Mouse (Mus musculus) lung, embryonic 14.5 days (tissue): ENCODE data around the gene Gm11937. TPM values are rescaled to one million over a fixed set of nuclear protein-coding genes. Genes with fewer than 3 reads are reported as not detected.
A peak's percentile ranks its signal among the peaks of the same experiment; 100 is the strongest.

ENCODE experiments used
- ATAC-seq: fragments of 200-750 bp; cut with Nextera tagmentation; 2 replicates; pipeline ENCODE4 v1.8.0; 2017; ENCODE audit warnings: mild to moderate bottlenecking, moderate TSS enrichment, moderate library complexity; ENCODE audit not compliant: insufficient read depth
- DNase-seq: peaks from one replicate; pipeline ENCODE4 v3.0.0-alpha.2; 2015
- H3K27ac ChIP-seq: fragments of 300-500 bp; sonication (generic); 2 replicates; pipeline ENCODE4 v1.5.1; 2014; ENCODE audit warnings: low read depth, mild to moderate bottlenecking, moderate library complexity
- H3K27me3 ChIP-seq: fragments of 300-500 bp; sonication (generic); 2 replicates; pipeline ENCODE4 v1.6.1; 2014; ENCODE audit warnings: low read length, control low read depth; ENCODE audit not compliant: insufficient read depth
- H3K36me3 ChIP-seq: fragments of 300-500 bp; sonication (generic); 2 replicates; pipeline ENCODE4 v1.6.1; 2014; ENCODE audit warnings: control low read depth; ENCODE audit not compliant: insufficient read depth
- H3K4me1 ChIP-seq: fragments of 300-500 bp; sonication (generic); 2 replicates; pipeline ENCODE4 v1.6.1; 2014; ENCODE audit warnings: antibody characterized with exemption, control low read depth; ENCODE audit not compliant: insufficient read depth
- H3K4me2 ChIP-seq: fragments of 300-500 bp; sonication (generic); 2 replicates; pipeline ENCODE4 v1.6.1; 2014; ENCODE audit warnings: mild to moderate bottlenecking
- H3K4me3 ChIP-seq: fragments of 300-500 bp; sonication (generic); 2 replicates; pipeline ENCODE4 v1.5.1; 2014; ENCODE audit warnings: low read depth, low read length
- H3K9ac ChIP-seq: fragments of 300-500 bp; sonication (generic); 2 replicates; pipeline ENCODE4 v1.6.1; 2014
- H3K9me3 ChIP-seq: fragments of 300-500 bp; sonication (generic); 2 replicates; pipeline ENCODE4 v1.6.1; 2016; ENCODE audit warnings: low read depth, low read length, control low read depth
- CTCF ChIP-seq: IDR thresholded peaks from 2 replicates; pipeline ENCODE4 v1.5.1; 2016; ENCODE audit warnings: antibody characterized with exemption, low read depth
- WGBS: fragments of 180-500 bp; shearing (Covaris S2); extraction: QIAGEN DNeasy Blood & Tissue Kit; methylation state at CpG from one replicate; pipeline ENCODE4 v1.1.7; 2014; 5-methylcytosine and 5-hydroxymethylcytosine counted together
- polyA plus RNA-seq: library from polyadenylated mRNA; unstranded; fragments of >200 nt; fragmentation: Nextera tagmentation; extraction: Ambion mirVana; gene quantifications from 2 replicates; pipeline ENCODE4 v1.2.1, GENCODE M21; 2014

The Gm11937 gene
- polyA plus RNA-seq, 1 experiment from 2014 or later = not detected

GRCm38 (mm10) chr11:99640926-99641325, 30.9 kb upstream of the Gm11937 start:
- 27% methylated on average over 1 of the region's 1 CpGs for WGBS
- no peak overlapping the region for H3K4me3 ChIP-seq
- no peak overlapping the region for H3K9ac ChIP-seq
- DNase-seq (no peak), ATAC-seq (no peak)
- H3K4me2 ChIP-seq = no peak overlapping the region
- H3K27ac ChIP-seq = no peak overlapping the region
- no peaks in the 10 kb centered on the region for H3K36me3 ChIP-seq
- no peak for TF ChIP-seq CTCF
- no peaks in the 10 kb centered on the region for H3K9me3 ChIP-seq
- H3K4me1 ChIP-seq = no peaks in the 10 kb centered on the region
- no peaks in the 10 kb centered on the region for H3K27me3 ChIP-seq

- no peak overlapping the region for H3K4me3 ChIP-seq
- no peak for TF ChIP-seq CTCF
- no peak overlapping the region for H3K4me2 ChIP-seq
These were observed 27.1 kb upstream of the Gm11937 start for GRCm38 (mm10) chr11:99637086-99637485.

GRCm38 (mm10) chr11:99634653-99635134, 24.7 kb upstream of the Gm11937 start, which contains the start of gene Krtap4-2:
Gene Krtap4-2, minus strand, starts transcription at chr11:99635084.
- no peaks in the 10 kb centered on the region for H3K9me3 ChIP-seq
- H3K4me1 ChIP-seq = no peaks in the 10 kb centered on the region
- TF ChIP-seq CTCF = no peak
- ATAC-seq = no peak
- H3K27ac ChIP-seq = no peak within 1 kb of the TSS
- no peak within 1 kb of the TSS for H3K9ac ChIP-seq
- DNase-seq = no peak
- no peaks in the 10 kb centered on the region for H3K27me3 ChIP-seq
- no peak within 1 kb of the TSS for H3K4me2 ChIP-seq
- H3K36me3 ChIP-seq = no peaks in the 10 kb centered on the region
- no peak within 1 kb of the TSS for H3K4me3 ChIP-seq
- 41% methylated on average over 8 of the region's 8 CpGs for WGBS

More at GRCm38 (mm10) chr11:99637086-99637485, 27.1 kb upstream of the Gm11937 start:
- no peaks in the 10 kb centered on the region for H3K9me3 ChIP-seq
- ATAC-seq (no peak), DNase-seq (peak; percentile 37)
- H3K9ac ChIP-seq = no peak overlapping the region
- H3K27ac ChIP-seq = no peak overlapping the region
- 71% methylated on average over 1 of the region's 1 CpGs for WGBS
- no peaks in the 10 kb centered on the region for H3K27me3 ChIP-seq
- no peaks in the 10 kb centered on the region for H3K4me1 ChIP-seq
- H3K36me3 ChIP-seq = no peaks in the 10 kb centered on the region

- no peaks in the 10 kb centered on the region for H3K36me3 ChIP-seq
- H3K4me1 ChIP-seq = no peaks in the 10 kb centered on the region
- H3K27ac ChIP-seq = no peak overlapping the region
- DNase-seq (no peak), ATAC-seq (no peak)
- TF ChIP-seq CTCF = no peak
- no peak overlapping the region for H3K4me2 ChIP-seq
- 69% methylated on average over 2 of the region's 2 CpGs for WGBS
- no peaks in the 10 kb centered on the region for H3K9me3 ChIP-seq
- H3K27me3 ChIP-seq = no peaks in the 10 kb centered on the region
- H3K9ac ChIP-seq = no peak overlapping the region
- H3K4me3 ChIP-seq = no peak overlapping the region
These were observed 23.3 kb upstream of the Gm11937 start for GRCm38 (mm10) chr11:99633293-99633692.

- H3K27me3 ChIP-seq = no peaks in the 10 kb centered on the region
- H3K4me1 ChIP-seq = no peaks in the 10 kb centered on the region
- H3K36me3 ChIP-seq = no peaks in the 10 kb centered on the region
- no peak overlapping the region for H3K4me3 ChIP-seq
- H3K4me2 ChIP-seq = no peak overlapping the region
- H3K9me3 ChIP-seq = no peaks in the 10 kb centered on the region
- H3K27ac ChIP-seq = no peak overlapping the region
- TF ChIP-seq CTCF = no peak
- DNase-seq = no peak
- no peak for ATAC-seq
- 44% methylated on average over 3 of the region's 3 CpGs for WGBS
- no peak overlapping the region for H3K9ac ChIP-seq
These were observed 20.9 kb upstream of the Gm11937 start for GRCm38 (mm10) chr11:99630890-99631289.

GRCm38 (mm10) chr11:99628138-99628537, 18.1 kb upstream of the Gm11937 start, which contains the start of gene Krtap4-1:
Gene Krtap4-1, minus strand, starts transcription at chr11:99628238.
- no peak within 1 kb of the TSS for H3K4me3 ChIP-seq
- no peak within 1 kb of the TSS for H3K9ac ChIP-seq
- WGBS = 77% methylated on average over 4 of the region's 4 CpGs
- H3K27me3 ChIP-seq = no peaks in the 10 kb centered on the region
- no peak for TF ChIP-seq CTCF
- no peaks in the 10 kb centered on the region for H3K36me3 ChIP-seq
- DNase-seq (no peak), ATAC-seq (no peak)
- no peaks in the 10 kb centered on the region for H3K4me1 ChIP-seq
- no peak within 1 kb of the TSS for H3K27ac ChIP-seq
- no peaks in the 10 kb centered on the region for H3K9me3 ChIP-seq
- H3K4me2 ChIP-seq = no peak within 1 kb of the TSS

- Histone ChIP-seq H3K4me1 (no peaks in the 10 kb centered on the region), H3K4me2 (no peak within 1 kb of the TSS), H3K36me3 (no peaks in the 10 kb centered on the region), H3K4me3 (no peak within 1 kb of the TSS), H3K9me3 (no peaks in the 10 kb centered on the region), H3K27me3 (no peaks in the 10 kb centered on the region), H3K27ac (no peak within 1 kb of the TSS), H3K9ac (no peak within 1 kb of the TSS)
- no peak for TF ChIP-seq CTCF
- ATAC-seq (no peak), DNase-seq (no peak)
- WGBS = 70% methylated on average over 2 of the region's 2 CpGs
These were observed 10.3 kb upstream of the Gm11937 start, which contains the start of gene Gm11562 for GRCm38 (mm10) chr11:99620335-99620734. Gene Gm11562, minus strand, starts transcription at chr11:99620435.
